Mouse (Mus musculus): ENCODE measurements around the gene Actl6a. TPM values are rescaled to one million over a fixed set of nuclear protein-coding genes. Genes with fewer than 3 reads are reported as not detected.
"Not testable (repeated sequence)": the region's sequence is repeated elsewhere in the genome, so short reads cannot be mapped to it uniquely, and the experiment has no call there.

Actl6a gene
- polyA plus RNA-seq, 1 experiment from 2014 or later, result 58.6 TPM

- Histone ChIP-seq H3K27ac (replicated peaks) (peak within 1 kb of the TSS; percentile 83), H3K27me3 (ENCODE audit: control insufficient read depth, insufficient read depth, low read length) (no peaks in the 10 kb centered on the region), H3K4me2 (replicated peaks; ENCODE audit: low read depth) (peak within 1 kb of the TSS; percentile 95), H3K4me1 (replicated peaks; ENCODE audit: control insufficient read depth, insufficient read depth) (no peaks in the 10 kb centered on the region), H3K4me3 (ENCODE audit: low read depth, low read length) (peak within 1 kb of the TSS; percentile 89), H3K9me3 (ENCODE audit: control insufficient read depth, low read length) (no peaks in the 10 kb centered on the region), H3K9ac (ENCODE audit: low read length) (peak within 1 kb of the TSS; percentile 77), H3K36me3 (ENCODE audit: control insufficient read depth, insufficient read depth, low read length) (peaks cover 11% of the 10 kb centered on the region; the same call in 1 of the 2 replicates)
- ATAC-seq (ENCODE audit: low FRiP score, low TSS enrichment) (peak; percentile 99), DNase-seq (ENCODE audit: low spot score) (peak; percentile 99)
- no peak; the same call in 1 of the 2 replicates for TF ChIP-seq CTCF (IDR thresholded peaks at IDR 0.05; ENCODE audit: low read depth)
- no peak for TF ChIP-seq EP300 (optimal IDR thresholded peaks at IDR 0.05)
- under 1% methylated on average over 60 of the region's 62 CpGs for WGBS
Observed at GRCm38 (mm10) chr3:32736244-32737171, 30.4 kb downstream of the Actl6a start, which contains the start of gene Ndufb5. Ndufb5 (plus strand) TSS chr3:32736990.

- H3K27me3 ChIP-seq (ENCODE audit: control insufficient read depth, insufficient read depth, low read length), result no peaks in the 10 kb centered on the region
- peak; percentile 49; the same call in 1 of the 2 replicates for ATAC-seq (ENCODE audit: low FRiP score, low TSS enrichment)
- no peak for DNase-seq (ENCODE audit: low spot score)
- peak within 1 kb of the TSS; percentile 77 for H3K9ac ChIP-seq (ENCODE audit: low read length)
- 0 out of 2 replicates have a peak, but pooled peaks cover 8% of the 10 kb centered on the region for H3K36me3 ChIP-seq (ENCODE audit: control insufficient read depth, insufficient read depth, low read length)
- H3K4me1 ChIP-seq (replicated peaks; ENCODE audit: control insufficient read depth, insufficient read depth), result no peaks in the 10 kb centered on the region
- peak within 1 kb of the TSS; percentile 95 for H3K4me2 ChIP-seq (replicated peaks; ENCODE audit: low read depth)
- WGBS, result 1% methylated on average over 31 of the region's 31 CpGs
- H3K9me3 ChIP-seq (ENCODE audit: control insufficient read depth, low read length), result no peaks in the 10 kb centered on the region
- H3K4me3 ChIP-seq (ENCODE audit: low read depth, low read length), result peak within 1 kb of the TSS; percentile 89
- peak within 1 kb of the TSS; percentile 83 for H3K27ac ChIP-seq (replicated peaks)
- TF ChIP-seq EP300 (optimal IDR thresholded peaks at IDR 0.05) (no peak), CTCF (IDR thresholded peaks at IDR 0.05; ENCODE audit: low read depth) (no peak; the same call in 1 of the 2 replicates)
Observed at GRCm38 (mm10) chr3:32737172-32737655, 31.1 kb downstream of the Actl6a start, which contains the start of gene Mrpl47. Mrpl47 (minus strand) TSS chr3:32737605.

- no peaks in the 10 kb centered on the region for H3K9me3 ChIP-seq (ENCODE audit: control insufficient read depth, low read length)
- WGBS, result 91% methylated on average over 5 of the region's 5 CpGs
- no peak overlapping the region for H3K9ac ChIP-seq (ENCODE audit: low read length)
- no peaks in the 10 kb centered on the region for H3K4me1 ChIP-seq (replicated peaks; ENCODE audit: control insufficient read depth, insufficient read depth)
- TF ChIP-seq CTCF (IDR thresholded peaks at IDR 0.05; ENCODE audit: low read depth) (no peak), EP300 (optimal IDR thresholded peaks at IDR 0.05) (no peak)
- H3K36me3 ChIP-seq (ENCODE audit: control insufficient read depth, insufficient read depth, low read length), result 0 out of 2 replicates have a peak, but pooled peaks cover 2% of the 10 kb centered on the region
- ATAC-seq (ENCODE audit: low FRiP score, low TSS enrichment) (no peak), DNase-seq (ENCODE audit: low spot score) (no peak)
- H3K27me3 ChIP-seq (ENCODE audit: control insufficient read depth, insufficient read depth, low read length), result no peaks in the 10 kb centered on the region
- no peak overlapping the region for H3K4me3 ChIP-seq (ENCODE audit: low read depth, low read length)
- H3K4me2 ChIP-seq (replicated peaks; ENCODE audit: low read depth), result no peak overlapping the region
- H3K27ac ChIP-seq (replicated peaks), result no peak overlapping the region
Observed at GRCm38 (mm10) chr3:32738549-32738948, 32.5 kb downstream of the Actl6a start.

- no peaks in the 10 kb centered on the region for H3K27me3 ChIP-seq (ENCODE audit: control insufficient read depth, insufficient read depth, low read length)
- H3K4me1 ChIP-seq (replicated peaks; ENCODE audit: control insufficient read depth, insufficient read depth), result no peaks in the 10 kb centered on the region
- no peak overlapping the region for H3K9ac ChIP-seq (ENCODE audit: low read length)
- DNase-seq (ENCODE audit: low spot score), result no peak
- ATAC-seq (ENCODE audit: low FRiP score, low TSS enrichment), result no peak
- 59% methylated on average over 2 of the region's 2 CpGs for WGBS
- H3K27ac ChIP-seq (replicated peaks), result no peak overlapping the region
- no peaks in the 10 kb centered on the region for H3K9me3 ChIP-seq (ENCODE audit: control insufficient read depth, low read length)
- H3K36me3 ChIP-seq (ENCODE audit: control insufficient read depth, insufficient read depth, low read length), result 0 out of 2 replicates have a peak, but pooled peaks cover 5% of the 10 kb centered on the region
- TF ChIP-seq EP300 (optimal IDR thresholded peaks at IDR 0.05) (no peak), CTCF (IDR thresholded peaks at IDR 0.05; ENCODE audit: low read depth) (no peak)
- H3K4me3 ChIP-seq (ENCODE audit: low read depth, low read length), result no peak overlapping the region
- H3K4me2 ChIP-seq (replicated peaks; ENCODE audit: low read depth), result no peak overlapping the region
Observed at GRCm38 (mm10) chr3:32742276-32742780, 36.2 kb downstream of the Actl6a start.

- Histone ChIP-seq H3K4me1 (replicated peaks; ENCODE audit: control insufficient read depth, insufficient read depth) (no peaks in the 10 kb centered on the region), H3K4me3 (ENCODE audit: low read depth, low read length) (no peak overlapping the region), H3K4me2 (replicated peaks; ENCODE audit: low read depth) (no peak overlapping the region), H3K36me3 (ENCODE audit: control insufficient read depth, insufficient read depth, low read length) (peaks cover 11% of the 10 kb centered on the region; the same call in 1 of the 2 replicates), H3K9ac (ENCODE audit: low read length) (no peak overlapping the region), H3K27me3 (ENCODE audit: control insufficient read depth, insufficient read depth, low read length) (no peaks in the 10 kb centered on the region), H3K27ac (replicated peaks) (no peak overlapping the region), H3K9me3 (ENCODE audit: control insufficient read depth, low read length) (no peaks in the 10 kb centered on the region)
- no peak for TF ChIP-seq EP300 (optimal IDR thresholded peaks at IDR 0.05)
- no peak for TF ChIP-seq CTCF (IDR thresholded peaks at IDR 0.05; ENCODE audit: low read depth)
- no peak for DNase-seq (ENCODE audit: low spot score)
- ATAC-seq (ENCODE audit: low FRiP score, low TSS enrichment), result no peak
- WGBS, result 93% methylated on average over 6 of the region's 6 CpGs
Observed at GRCm38 (mm10) chr3:32745001-32745400, 38.9 kb downstream of the Actl6a start.

GRCm38 (mm10) chr3:32745426-32745825, 39.3 kb downstream of the Actl6a start:
- peaks cover 11% of the 10 kb centered on the region; the same call in 1 of the 2 replicates for H3K36me3 ChIP-seq (ENCODE audit: control insufficient read depth, insufficient read depth, low read length)
- not testable (repeated sequence) for H3K27me3 ChIP-seq (ENCODE audit: control insufficient read depth, insufficient read depth, low read length); H3K27ac ChIP-seq (replicated peaks); ATAC-seq (ENCODE audit: low FRiP score, low TSS enrichment); H3K9me3 ChIP-seq (ENCODE audit: control insufficient read depth, low read length); H3K4me3 ChIP-seq (ENCODE audit: low read depth, low read length); DNase-seq (ENCODE audit: low spot score); H3K4me1 ChIP-seq (replicated peaks; ENCODE audit: control insufficient read depth, insufficient read depth); H3K4me2 ChIP-seq (replicated peaks; ENCODE audit: low read depth); H3K9ac ChIP-seq (ENCODE audit: low read length)
